Mouse (Mus musculus) hindbrain, embryonic 15.5 days (tissue): ENCODE measurements at regions not wholly inside any gene's neighbourhood (a gene's known extent, or its start where the extent isn't known, plus 50 kb on each side); places are given as distances from the start of the nearest gene placed in this dataset.
"Not testable (repeated sequence)": the region's sequence is repeated elsewhere in the genome, so short reads cannot be mapped to it uniquely, and the experiment has no call there.

Experiments
- ATAC-seq: fragments of 200-750 bp; cut with Nextera tagmentation; 2 replicates; pipeline ENCODE4 v1.8.0; 2017; ENCODE audit warnings: low read depth, moderate number of reproducible peaks, moderate TSS enrichment; ENCODE audit not compliant: low FRiP score
- H3K27ac ChIP-seq: fragments of 300-500 bp; sonication (generic); replicated peaks from 2 replicates; pipeline ENCODE4 v1.5.1; 2015; ENCODE audit warnings: mild to moderate bottlenecking, inconsistent platforms
- H3K27me3 ChIP-seq: fragments of 300-500 bp; sonication (generic); 2 replicates; pipeline ENCODE4 v1.6.1; 2015; ENCODE audit warnings: control low read depth, inconsistent platforms
- H3K36me3 ChIP-seq: fragments of 300-500 bp; sonication (generic); 2 replicates; pipeline ENCODE4 v1.6.1; 2015; ENCODE audit warnings: control low read depth, inconsistent platforms
- H3K4me1 ChIP-seq: fragments of 300-500 bp; sonication (generic); replicated peaks from 2 replicates; pipeline ENCODE4 v1.6.1; 2015; ENCODE audit warnings: control low read depth, inconsistent platforms
- H3K4me2 ChIP-seq: fragments of 300-500 bp; sonication (generic); 2 replicates; pipeline ENCODE4 v1.6.1; 2015; ENCODE audit warnings: moderate library complexity, mild to moderate bottlenecking, inconsistent platforms
- H3K4me3 ChIP-seq: fragments of 300-500 bp; sonication (generic); 2 replicates; pipeline ENCODE4 v1.5.1; 2015; ENCODE audit warnings: mild to moderate bottlenecking, inconsistent platforms
- H3K9ac ChIP-seq: fragments of 300-500 bp; sonication (generic); 2 replicates; pipeline ENCODE4 v1.6.1; 2015; ENCODE audit warnings: inconsistent platforms
- H3K9me3 ChIP-seq: fragments of 300-500 bp; sonication (generic); 2 replicates; pipeline ENCODE4 v1.6.1; 2016; ENCODE audit warnings: control low read depth, inconsistent platforms
- WGBS: fragments of 180-500 bp; shearing (Covaris S2); methylation state at CpG from one replicate; pipeline ENCODE4 v1.1.7; 2015; 5-methylcytosine and 5-hydroxymethylcytosine counted together

DNA sequence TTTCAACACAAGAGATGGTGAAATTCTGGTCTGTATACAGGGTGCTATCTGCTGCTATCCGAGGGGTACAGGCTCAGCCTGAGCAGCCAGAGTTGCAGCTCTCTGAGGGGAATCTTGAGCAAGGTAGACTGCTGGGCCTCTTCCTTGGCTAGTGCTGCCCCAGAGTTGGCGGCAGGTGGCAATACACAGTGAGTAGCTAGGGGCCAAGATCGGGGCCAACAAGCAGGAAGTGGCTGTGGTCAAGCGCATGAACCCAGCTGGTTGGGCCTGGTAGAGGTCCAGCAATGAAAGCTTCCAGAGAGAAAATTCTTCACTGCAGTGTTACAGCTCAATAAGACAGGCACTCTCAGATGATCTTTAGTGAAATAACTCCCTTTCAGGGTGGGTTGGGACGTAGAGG lies 787.6 kb downstream of the Gm10283 start:
- H3K9me3 ChIP-seq, H3K27me3 ChIP-seq, ATAC-seq, H3K4me2 ChIP-seq, H3K36me3 ChIP-seq, H3K4me3 ChIP-seq, H3K4me1 ChIP-seq, H3K27ac ChIP-seq, H3K9ac ChIP-seq: not testable (repeated sequence)
- WGBS, result 89% methylated on average over 5 of the region's 5 CpGs

- Histone ChIP-seq H3K9ac (no peak overlapping the region), H3K9me3 (no peaks in the 10 kb centered on the region), H3K4me3 (no peak overlapping the region), H3K4me1 (no peaks in the 10 kb centered on the region), H3K27me3 (no peaks in the 10 kb centered on the region), H3K27ac (no peak overlapping the region), H3K36me3 (no peaks in the 10 kb centered on the region), H3K4me2 (no peak overlapping the region)
- 82% methylated on average over 6 of the region's 6 CpGs for WGBS
- peak; percentile 51; the same call in 1 of the 2 replicates for ATAC-seq
These were observed 791.5 kb upstream of the Galntl6 start for GRCm38 (mm10) chr8:59703947-59704346.
